Mouse (Mus musculus) frontal cortex, adult (tissue): ENCODE data around the gene Ndufs7.

ENCODE experiments used
- ATAC-seq: cut with Nextera tagmentation; 2 replicates; pipeline ENCODE4 v1.9.2; 2017; ENCODE audit warnings: mild to moderate bottlenecking, moderate library complexity, mixed read lengths; ENCODE audit not compliant: low TSS enrichment

The Ndufs7 gene

DNA sequence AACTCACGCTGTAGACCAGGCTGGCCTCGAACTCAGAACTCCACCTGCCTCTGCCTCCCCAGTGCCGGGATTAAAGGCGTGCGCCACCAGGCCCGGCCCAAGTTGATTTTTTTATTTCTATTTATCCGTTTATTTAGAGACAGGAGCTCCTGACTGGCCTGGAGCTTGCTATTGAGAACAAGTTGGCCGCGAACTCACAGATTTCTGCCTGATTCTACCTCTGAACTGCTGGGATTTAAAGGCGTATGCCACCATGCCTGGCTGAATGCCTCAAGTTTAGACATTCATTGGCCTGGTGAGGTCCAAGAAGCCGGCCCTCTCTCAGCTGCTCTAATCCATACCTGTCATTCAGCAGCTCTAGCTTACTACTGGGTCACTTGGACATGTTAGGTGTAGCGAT is 13.2 kb downstream of the Ndufs7 start:
- no peak for ATAC-seq

DNA sequence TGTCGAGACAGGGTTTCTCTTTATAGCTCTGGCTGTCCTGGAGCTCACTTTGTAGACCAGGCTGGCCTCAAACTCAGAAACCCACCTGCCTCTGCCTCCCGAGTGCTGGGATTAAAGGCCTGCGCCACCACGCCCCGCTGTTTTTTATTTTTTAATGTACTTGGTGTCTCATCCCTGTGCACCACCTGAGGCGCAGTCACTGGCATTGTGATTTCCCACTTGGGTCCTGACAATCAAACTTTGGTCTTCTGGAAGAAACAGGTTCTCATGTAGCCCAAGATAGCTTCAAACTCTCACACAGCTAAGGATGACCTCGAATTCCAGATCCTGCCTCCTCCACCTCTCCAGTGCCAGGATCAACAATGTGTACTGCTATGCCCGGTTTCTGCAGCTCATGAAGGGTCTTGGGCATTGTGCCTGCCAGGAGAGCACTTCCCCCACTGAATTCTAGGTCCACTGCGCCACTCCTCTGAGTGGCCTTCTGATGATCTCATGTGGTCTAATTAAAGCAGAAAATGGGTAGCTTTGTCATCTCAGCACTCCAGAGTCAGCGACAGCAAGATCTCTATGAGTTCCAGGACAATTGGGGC is 13.9 kb downstream of the Ndufs7 start:
- ATAC-seq: no peak

DNA sequence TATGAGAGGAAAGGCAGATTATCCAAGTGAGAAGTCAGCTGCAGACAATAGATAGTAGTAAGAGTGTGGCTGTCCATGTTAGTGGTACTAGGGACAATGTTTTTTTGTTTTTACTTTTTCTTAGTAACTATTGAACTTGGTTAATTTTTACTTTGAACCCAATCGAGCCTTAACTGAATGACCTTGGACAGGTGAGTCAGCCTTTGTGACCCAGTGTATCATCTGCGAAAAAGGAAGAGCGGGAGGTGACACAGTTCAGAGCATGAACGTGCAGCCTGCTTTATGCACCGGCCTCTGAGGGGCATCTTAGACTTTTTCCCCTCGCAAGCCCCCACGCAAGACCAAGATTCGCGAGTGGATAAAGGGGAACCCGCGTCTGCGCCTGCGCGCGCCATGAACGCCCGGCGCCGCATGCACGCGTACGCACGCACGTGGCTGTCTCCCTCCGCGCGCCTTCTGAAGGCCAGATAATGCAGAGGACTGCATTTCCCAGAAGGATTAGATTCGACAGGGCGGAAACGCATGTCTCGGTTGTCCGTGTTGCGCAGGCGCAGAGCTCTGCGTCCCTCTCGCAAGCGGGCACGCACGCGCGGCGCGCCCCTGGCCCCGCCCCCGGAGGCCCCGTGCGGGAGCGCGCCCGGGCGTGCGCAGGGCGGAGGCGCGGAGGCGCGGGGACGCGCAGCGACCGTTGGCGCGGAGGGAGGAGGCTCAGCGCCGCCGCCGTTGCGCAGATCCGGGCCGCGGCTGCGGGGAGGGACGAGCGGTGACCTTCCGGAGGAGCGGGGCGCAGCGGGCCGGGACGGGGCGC is 15.6 kb downstream of the Ndufs7 start:
- ATAC-seq: peak; percentile 60

DNA sequence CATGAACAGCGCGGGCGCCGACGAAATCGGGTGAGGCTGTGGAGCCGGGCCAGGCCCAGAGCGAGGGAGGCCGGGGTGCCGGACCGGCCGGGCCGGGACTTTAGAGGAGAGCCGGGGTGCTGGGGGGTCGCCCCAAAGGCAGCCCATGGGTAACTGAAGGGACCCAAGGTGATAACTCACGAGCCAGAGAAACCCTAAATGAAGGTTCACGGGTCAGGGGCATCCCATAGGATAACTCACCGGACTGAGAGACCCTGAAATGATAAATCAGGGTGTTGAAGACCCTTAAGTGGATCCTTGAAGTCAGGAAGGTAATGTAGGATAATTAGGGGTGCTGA is 16.2 kb downstream of the Ndufs7 start:
- ATAC-seq: no peak

DNA sequence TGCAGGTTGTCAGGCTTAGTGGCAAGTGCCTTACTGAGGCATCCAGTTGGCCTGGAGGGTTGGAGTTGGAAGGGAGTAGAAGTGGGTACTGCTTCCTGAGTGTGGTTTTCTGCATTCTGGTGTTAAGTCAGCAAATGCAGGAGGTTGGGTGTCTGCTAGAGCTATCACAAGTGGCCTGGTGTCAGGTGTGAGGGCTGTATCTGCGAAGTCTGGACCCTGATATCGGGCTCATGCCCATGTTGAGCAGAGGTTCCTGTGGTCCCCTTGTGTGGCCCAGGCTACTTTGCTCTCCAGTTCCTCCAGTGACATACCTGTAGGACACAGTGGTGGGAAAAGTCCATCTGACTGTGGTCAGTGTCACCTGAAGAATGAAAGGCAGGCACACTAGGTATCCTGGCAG is 21.2 kb downstream of the Ndufs7 start:
- no peak for ATAC-seq

DNA sequence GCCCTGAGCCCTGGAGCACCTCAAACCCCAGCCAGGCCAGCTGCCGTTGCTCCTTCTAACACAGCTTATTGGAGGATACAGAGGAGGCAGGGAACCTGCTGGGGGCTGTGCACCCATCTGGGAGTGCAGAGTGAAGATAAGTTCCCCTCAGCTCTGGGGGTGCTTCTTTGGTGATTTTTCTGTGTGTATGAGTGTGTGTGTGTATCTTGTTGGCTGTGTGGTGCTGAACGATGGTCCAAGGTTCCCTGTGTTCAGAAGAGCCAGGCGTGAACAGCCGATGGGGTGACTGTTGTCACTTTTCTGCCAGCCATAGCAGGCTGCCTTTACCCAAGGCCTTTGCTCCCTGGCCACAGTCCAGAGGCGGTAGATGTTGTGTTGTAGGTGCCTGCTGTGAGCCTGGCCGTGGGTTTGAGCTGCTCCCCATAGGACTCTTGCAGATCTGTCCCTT is 21.8 kb downstream of the Ndufs7 start:
- no peak for ATAC-seq

DNA sequence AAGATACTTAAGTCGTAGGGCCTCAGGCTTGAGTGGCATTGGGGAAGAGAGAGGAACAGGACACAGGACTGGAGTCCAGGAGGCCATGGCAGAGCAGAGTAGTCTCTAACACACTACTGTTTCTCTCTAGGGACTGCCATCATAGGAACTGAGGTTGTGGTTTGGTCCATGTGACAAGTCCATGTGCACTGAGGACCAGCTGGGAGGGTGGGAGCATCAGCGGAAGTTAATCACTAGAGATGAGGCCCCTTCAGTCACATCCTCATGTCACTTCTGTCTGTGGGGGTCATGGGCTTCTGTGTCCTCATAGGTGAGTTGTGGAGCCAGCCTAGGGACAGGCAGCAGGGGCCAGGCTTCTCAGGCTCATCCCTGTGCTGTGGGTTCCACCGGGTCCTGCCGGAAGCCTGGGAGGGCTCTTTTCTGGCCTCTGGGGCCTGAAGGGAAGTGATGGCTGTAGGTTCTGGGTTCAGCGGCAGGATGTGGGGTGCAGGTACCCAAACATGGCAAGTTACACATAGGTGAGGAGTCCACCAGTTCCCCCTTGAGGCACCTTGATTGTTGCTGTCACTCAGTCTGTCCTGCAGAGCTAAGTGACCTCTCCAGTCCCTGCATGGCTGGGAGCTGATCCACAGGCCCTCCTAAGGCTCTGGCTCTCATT is 22.4 kb downstream of the Ndufs7 start:
- no peak for ATAC-seq

DNA sequence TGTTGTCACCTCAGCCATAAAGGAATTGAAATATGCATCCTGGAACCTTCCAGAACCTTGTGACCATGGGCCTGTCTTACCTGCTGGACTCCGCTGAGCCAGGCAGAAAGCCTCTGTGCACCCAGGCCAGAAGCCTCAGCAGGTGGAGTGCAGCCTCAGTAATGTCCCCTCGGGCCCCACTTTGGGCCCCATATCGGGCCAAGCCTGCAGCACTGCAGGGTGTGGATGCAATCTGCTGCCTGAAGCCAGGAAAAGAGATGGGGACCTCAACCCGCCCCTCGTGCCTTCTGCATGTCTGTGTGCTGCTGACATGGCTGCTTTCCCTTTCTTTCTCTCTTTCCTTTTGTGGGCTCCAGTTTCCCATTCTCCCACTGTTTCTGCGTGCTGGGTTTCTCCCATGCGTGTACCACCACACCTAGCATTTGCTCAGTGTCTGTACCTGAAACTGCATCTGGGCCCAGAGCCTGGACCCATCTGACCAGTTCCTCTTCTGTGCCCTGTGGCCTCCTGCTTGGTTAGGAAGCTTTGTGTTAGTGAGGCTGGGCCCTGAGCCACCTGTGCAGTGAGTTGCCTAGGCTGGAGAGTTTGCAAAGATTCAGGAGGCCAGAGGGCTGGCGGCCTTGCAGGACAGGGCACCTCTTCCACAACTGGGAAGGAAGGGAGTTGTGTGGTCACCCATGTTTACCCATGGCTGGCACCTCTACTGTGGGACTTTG is 23.1 kb downstream of the Ndufs7 start:
- no peak for ATAC-seq

DNA sequence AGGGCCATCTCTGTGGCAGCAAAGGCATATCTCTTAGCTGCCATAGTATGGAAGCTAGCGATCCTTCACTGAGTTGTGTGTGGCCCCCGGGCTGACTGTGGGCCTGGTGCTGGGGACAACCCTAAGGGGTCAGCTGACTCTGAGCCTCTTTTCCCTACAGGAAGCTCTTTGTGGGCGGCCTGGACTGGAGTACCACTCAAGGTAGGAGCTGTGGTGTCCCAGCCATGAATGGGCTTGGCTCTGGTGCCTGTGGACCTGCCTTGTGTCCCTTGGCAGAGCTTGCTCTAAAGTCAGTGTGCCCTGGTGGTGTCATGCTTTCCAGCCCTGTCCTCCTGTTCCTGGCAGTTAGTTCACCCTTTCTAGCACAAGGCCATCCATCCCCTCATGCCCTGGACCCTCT is 24.9 kb downstream of the Ndufs7 start:
- no peak for ATAC-seq

DNA sequence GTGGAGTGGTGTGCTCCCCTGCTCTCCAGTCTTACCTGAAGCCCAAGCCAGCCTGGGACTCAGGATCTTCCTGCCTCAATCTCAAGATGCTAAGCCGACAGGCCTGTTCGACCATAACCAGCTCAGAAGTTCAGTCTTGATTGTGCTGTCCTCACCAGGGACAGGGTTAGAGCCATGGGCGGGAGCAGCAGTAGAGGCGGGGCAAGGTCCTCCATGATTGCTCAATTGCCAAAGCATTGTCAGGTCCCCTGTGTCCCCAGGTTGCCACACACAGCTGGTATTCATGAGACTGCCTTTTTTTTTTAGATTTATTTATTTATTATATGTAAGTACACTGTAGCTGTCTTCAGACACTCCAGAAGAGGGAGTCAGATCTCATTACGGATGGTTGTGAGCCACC is 27.3 kb downstream of the Ndufs7 start:
- ATAC-seq: no peak

DNA sequence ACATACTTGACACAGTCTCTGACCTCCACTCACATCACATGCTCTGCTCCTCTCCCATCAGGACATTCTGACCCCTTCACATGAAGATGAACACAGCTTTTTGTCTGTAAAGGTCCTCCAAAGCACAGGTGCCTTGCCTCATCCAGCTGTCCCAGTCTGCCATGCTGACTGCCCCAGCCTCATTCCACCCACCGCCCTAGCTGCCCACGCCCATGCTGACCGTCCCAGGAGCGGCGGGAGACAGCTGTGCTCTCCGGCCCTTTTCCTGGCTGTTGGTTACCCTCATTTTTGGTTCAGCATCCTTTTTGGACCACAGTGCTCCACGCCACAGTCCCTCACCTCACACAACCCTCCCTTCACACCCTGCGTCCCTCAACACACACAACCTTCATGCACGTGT is 29.5 kb downstream of the Ndufs7 start:
- ATAC-seq: no peak

DNA sequence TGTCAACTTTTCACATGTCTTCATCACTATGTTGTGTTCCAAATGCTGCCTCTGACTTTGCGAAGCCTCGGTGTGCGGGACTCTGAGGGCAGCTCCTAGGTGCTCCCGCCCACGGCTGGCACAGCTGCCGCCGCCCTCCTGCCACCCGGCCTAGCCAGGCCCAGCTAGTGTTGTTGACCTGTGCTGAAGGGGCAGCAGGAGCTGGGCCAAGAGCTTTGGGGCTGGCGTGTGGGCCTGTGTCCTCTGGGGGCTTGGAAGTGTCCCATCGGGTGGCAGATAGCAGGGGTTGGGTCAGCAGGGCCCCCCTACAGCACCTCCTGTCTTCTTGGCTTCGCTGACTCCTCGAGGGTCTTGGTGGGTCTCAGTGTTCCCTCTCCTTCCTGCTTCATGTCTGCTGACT is 30.4 kb downstream of the Ndufs7 start:
- no peak for ATAC-seq

DNA sequence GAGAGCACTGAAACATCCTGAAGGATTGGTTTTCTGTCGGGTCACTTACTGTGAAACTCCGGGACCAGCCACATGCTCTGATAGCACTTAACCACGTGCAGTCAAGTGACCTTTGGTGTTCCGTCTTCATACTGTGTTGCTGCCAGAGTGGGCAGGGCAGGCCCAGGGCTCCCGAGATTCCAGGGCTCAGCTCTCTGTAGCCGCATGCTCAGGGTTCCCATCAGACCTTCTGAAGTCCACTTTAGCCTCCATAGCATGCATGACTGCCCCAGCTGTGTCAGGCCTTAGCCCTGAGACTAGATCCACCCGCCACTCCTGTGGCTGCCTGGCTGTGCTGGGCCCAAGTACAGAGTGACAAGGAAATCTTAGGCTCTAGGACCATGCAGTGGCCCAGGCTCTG is 32.4 kb downstream of the Ndufs7 start:
- no peak for ATAC-seq

DNA sequence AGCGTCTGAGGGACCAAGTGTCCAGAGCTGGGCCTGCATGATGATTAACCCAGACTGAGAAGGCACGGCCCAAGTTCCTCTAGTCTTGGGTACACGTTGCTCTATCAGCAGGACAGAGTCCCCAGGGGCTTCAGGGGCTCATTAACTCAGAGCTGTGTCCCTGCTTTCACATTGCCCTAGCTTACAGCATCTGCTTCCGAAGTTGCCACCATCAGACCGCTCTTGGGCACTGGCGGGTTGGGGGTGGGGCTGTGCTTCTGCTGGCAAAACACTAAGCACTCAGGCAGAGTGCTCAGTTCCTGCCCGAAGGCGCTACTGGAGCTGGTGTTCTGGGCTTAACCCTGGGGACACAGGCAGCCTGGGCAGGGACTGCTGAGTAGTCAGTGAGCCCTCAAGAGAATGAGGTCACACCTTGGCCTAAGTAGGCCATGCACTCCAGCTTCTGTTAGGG is 33.0 kb downstream of the Ndufs7 start:
- ATAC-seq: peak; percentile 32

DNA sequence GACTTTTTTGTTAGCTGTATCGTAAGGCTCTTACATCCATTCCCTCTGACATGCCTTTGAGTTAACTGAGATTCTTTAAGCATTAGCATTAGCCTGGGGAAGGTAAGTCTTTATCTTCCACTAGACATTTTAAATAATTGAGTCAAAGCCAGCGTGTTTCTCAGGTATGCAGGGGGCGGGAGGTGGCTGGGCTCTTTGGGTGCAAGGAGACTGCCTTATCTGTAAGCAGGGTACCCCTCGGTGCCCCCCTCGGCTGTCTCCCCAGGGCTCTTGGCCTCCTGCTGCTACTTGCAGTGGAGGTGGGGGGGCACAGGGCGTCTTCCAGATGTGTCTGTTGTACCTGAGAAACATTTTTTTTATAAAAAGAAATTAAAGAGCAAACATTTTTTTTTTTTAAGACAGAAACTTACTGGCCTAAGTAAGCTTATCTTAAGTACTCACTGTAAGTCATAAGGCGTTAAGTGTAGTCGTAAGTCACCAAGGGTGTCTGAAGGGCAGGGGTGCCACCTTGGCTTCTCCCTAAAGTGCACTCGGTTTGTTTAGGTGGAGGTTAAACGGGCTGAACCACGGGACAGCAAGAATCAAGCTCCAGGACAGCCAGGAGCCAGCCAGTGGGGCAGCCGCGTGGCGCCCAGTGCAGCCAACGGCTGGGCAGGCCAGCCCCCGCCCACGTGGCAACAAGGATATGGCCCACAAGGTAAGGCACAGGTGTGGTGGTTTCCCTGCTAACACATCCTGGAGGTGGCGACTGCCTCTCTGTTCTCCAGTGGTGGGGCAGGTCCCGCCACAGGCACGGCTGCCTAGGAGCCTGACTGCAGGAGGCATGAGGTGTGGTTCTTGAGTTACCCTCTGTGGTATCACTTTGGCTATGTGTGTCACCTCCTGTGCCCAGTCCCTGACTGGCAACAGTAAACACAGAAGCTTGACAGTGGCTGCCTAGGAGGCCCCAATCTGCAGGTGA is 33.8 kb downstream of the Ndufs7 start:
- ATAC-seq: no peak

DNA sequence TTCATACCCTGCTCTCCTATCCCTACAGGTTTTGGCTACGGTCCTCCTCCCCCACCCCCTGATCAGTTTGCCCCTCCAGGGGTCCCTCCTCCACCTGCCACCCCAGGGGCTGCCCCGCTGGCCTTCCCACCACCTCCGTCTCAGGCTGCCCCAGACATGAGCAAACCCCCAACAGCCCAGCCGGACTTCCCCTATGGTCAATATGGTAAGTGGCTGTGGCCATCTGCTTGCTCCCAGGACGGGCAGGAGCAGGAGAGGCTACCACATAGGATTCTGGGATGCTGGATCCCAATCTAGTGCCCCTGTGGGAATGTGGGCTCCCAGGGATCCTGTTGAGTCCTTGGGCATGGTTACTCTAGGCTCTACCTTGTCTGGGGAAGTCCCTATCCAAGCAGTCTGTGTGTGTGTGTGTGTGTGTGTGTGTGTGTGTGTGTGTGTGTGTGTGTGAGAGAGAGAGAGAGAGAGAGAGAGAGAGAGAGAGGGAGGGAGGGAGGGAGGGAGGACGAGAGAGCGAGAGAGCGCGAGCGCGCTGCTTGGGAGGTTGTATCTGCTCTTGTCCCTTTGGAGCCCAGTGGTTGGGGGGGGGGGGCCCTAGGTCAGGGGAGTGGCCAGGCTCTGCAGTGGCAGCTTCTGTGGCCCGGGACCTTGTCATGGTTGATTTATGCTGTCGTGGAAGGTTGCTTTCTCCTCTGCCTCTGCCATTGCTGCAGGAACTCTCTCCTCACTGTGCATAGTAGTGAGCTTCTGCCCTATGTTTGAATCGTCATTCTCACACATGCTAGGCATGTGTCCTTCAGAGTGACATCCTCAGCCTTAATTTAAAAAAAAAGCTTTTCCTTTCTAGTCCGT is 36.5 kb downstream of the Ndufs7 start:
- ATAC-seq: no peak

DNA sequence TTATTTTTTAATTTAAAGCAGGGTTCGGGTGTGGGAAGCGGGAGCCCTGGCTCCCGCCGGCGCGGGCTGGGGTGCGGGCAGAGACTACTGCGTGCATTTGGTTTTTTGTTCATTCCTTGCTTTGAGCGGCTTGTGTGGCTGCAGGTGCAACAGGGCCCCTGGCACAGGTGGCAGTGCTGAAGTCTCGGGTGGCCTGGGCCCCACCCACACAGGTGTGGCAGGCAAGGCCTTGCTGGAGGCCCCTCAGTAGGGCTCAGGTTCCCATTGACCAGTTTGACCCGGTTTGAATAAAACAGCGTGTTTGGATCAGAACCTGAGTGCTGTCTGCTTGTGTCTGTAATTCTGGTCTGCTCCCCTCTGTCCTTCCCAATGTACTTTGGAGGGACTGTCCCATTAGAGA is 39.2 kb downstream of the Ndufs7 start:
- ATAC-seq: no peak

DNA sequence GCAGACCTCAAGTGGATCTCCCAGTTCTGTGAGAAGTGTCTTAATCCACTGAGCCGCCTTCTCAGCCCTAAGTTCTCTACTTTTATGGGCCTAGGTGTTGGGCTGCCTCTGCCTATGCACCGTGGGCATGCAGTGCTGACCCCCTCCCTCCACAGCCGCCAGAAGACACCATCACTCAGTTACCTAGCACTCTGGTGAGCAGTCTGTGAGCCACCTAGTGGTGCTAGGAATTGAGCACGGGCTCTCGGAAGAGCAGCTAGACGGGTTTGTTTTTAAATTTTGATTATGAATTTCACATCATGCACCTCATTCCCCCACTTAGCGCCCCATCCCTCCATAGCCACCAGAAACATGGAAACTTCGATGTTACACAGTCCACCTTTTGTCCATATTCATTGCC is 39.7 kb downstream of the Ndufs7 start:
- no peak for ATAC-seq

DNA sequence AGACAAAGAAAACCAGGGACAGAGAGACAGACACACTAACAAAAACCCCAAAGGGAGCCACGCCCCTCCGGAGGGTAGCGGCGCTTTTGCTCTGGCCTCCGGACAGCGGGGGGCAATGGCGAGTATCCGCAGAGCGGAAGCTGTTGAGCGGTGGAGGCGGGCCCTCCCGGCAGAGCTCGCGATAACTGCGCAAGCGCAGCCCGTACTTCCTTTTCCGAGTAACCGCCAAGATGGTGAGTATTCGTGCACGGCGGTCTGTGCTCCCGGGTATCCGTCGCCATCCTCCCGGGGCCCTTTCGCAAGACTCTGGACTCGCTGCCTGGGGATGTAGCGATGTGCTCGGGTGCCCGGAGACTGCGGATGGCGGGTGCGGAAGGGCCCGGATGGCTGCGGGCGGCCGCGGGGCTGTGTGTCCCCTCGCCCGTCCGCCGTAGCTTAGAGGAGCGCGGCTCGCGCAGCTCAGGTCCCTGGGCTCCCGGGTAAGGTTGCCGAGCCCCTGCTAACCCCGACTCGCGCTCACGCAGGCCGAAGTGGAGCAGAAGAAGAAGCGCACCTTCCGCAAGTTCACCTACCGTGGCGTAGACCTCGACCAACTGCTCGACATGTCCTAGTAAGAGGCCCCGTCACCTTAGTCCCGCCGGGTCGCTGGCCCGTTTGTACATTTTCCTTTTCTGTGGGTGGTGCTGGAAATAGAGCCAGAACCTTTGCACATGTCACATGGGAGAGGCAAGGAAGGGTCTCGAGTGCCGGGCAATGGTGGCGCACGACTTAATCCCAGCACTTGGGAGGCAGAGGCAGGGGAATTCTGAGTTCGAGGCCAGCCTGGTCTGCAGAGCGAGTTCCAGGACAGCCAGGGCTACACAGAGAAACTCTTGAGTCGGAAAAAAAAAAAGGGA is 43.6 kb downstream of the Ndufs7 start, which contains the start of gene Rps15:
TSS of gene Rps15 (plus strand) at position 203 of the 896 bp plus-strand sequence.
- ATAC-seq: peak; percentile 76
